Mouse (Mus musculus): ENCODE measurements around the gene Ccdc71.

GRCm38 (mm10) chr9:108455747-108456571 is 4.4 kb upstream of the Ccdc71 start:
- no peak for TF ChIP-seq CTCF (IDR thresholded peaks at IDR 0.05; ENCODE audit: borderline replicate concordance, insufficient read depth, low read depth, low read length)
- no peak for TF ChIP-seq POLR2A (IDR thresholded peaks at IDR 0.05; ENCODE audit: borderline replicate concordance, insufficient read depth, low read length)

All from cerebellum, adult 2 months (tissue).